Mouse (Mus musculus): ENCODE measurements around the gene Ptch2. TPM values are rescaled to one million over a fixed set of nuclear protein-coding genes. Genes with fewer than 3 reads are reported as not detected.

The Ptch2 gene
- total RNA-seq, 2 experiments from 2014 or later, result 1.5 to 1.8 TPM

DNA sequence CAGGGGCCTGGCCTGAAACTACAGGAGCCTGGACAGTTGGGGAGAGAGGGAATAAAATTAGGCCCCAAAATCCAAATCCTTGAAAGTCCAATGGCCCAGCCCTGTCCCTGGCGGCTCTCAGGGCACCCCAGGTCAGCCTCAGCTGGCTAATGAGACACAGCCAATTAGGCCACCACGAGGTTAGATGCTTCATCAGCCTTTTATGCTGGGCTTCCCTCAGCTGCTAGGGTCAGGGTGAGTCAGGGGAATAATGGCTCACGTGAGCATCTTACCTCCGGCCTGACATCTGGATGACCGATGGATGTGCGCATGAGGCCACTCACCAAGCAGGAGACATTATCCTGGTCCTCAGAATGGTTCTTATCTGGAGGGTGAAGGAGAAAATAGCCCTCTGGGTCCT, 34.9 kb downstream of the Ptch2 start:
- DNase-seq, result no peak

GRCm38 (mm10) chr4:117131198-117131597, 35.3 kb downstream of the Ptch2 start:
- no peak for DNase-seq

DNA sequence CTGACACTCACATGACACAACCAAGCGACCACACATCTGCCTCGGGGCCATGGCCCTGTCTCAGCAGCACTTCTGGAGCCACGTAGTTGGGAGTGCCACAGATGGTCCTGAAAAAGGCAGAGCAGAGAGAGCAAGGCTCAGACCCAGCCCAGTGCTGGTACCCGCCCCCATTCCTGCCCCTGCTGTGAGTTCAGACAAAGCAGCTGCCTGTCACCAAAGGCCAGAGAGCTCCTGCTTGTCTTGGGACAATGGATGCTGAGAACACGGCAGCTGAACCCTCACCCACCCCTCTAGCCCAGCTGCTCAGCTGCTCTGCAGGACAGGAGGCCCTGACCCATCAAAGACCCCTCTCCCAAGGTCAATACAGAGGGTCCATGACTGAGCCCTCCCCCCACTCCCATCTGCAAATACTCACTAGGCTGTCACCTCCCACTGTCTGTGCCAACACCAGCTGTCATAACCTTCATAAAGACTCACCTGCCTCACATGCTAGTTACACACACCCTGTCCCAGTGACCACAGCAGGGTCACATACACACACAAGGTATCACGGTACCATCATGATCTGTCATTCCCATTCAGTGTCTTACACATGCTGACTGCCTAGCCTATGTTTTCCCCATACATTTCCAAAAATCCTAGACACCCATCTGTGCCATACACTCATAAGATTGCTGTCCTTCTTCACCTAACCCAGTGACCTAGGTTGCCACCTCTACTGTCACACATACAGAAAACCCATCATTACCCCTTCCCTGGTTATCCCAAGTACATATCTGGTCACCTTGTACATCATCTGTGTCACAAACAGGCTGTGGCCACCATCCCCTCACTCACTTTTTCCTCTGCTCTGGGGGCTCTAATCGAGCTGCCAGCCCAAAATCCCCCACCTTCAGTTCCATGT, 36.3 kb downstream of the Ptch2 start:
- DNase-seq, result no peak

GRCm38 (mm10) chr4:117132794-117133143, 36.9 kb downstream of the Ptch2 start:
- DNase-seq, result no peak

- no peak for DNase-seq
Observed at GRCm38 (mm10) chr4:117133366-117133796, 37.5 kb downstream of the Ptch2 start.

- peak; percentile 91 for DNase-seq
Observed at GRCm38 (mm10) chr4:117133817-117134600, 38.1 kb downstream of the Ptch2 start, which contains the start of gene Plk3. Plk3 (minus strand) TSS chr4:117133963.

GRCm38 (mm10) chr4:117134601-117134995, 38.7 kb downstream of the Ptch2 start:
- no peak for DNase-seq

- DNase-seq, result no peak
Observed at GRCm38 (mm10) chr4:117136034-117136433, 40.2 kb downstream of the Ptch2 start.

GRCm38 (mm10) chr4:117138295-117139216, 42.7 kb downstream of the Ptch2 start:
- DNase-seq, result no peak

DNA sequence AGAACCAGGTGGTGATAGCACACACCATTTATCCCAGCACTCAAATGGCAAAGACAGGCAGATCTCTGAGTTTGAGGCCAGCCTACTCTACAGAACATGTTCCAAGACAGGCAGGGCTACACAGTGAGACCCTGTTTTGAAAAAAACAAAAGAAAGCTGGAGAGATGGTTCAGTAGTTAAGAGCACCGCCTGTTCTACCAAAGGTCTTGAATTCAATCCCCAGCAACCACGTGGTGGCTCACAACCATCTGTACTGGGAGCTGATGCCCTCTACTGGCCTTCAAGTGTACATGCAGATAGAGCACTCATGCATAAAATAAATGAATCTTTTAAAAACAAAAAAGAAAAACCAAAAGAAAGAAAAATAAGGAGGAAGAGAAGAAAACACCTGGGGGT, 43.3 kb downstream of the Ptch2 start:
- DNase-seq, result no peak

DNA sequence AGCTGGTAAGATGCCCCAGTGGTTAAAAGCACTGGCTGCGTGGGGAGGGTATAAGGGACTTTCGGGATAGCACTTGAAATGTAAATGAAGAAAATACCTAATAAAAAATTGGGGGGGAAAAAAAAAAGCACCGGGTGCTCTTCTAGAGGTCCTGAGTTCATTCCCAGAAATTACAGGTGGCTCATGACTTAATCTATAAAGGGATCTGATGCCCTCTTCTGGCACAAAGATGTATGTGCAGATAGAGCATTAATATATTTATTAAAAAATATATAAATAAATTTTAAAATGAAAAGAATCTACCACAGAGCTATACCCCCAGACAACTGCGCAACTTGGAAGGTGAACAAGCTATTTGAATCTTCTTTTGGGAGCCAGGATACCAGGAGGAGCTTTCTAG, 44.7 kb downstream of the Ptch2 start:
- no peak for DNase-seq

DNA sequence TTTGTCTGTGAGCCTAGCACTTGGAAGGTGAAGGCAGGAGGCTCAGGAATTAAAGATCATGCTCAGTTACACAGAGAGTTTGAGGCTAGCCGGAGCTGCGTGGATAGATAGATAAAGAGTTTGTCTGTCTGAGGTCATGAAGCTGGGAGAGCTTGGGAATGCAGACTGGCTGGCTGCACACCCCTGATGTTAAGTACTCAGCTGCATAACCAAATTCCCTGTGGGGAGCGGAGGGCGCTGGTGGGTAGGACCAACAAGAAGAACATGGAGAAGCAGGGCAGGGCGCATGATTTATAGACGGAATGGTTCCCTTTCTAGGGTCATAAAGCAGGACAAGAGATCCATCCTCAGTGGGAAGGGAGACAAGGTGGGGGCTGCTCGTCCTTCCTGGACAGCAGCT, 47.1 kb downstream of the Ptch2 start:
- no peak for DNase-seq

- DNase-seq, result no peak
Observed at GRCm38 (mm10) chr4:117145248-117145647, 49.4 kb downstream of the Ptch2 start.

DNA sequence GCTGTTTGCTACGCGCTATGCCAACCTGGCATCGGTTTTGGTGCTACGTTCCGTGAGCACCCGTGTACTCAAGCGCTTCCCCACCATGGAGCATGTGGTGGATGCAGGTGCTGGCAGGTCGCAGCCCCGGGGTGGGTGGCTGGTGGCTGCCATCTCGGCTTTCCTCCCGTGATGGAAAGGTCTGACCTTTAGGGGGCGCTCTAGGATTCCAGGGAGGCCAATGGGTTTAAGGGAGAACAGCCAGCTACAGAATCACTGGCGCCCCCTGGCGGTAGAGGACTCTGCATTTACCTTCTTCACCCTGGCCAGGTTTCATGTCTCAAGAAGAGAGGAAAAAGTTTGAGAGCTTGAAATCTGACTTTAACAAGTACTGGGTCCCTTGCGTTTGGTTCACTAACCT, 50.3 kb downstream of the Ptch2 start:
- peak; percentile 71 for DNase-seq

DNA sequence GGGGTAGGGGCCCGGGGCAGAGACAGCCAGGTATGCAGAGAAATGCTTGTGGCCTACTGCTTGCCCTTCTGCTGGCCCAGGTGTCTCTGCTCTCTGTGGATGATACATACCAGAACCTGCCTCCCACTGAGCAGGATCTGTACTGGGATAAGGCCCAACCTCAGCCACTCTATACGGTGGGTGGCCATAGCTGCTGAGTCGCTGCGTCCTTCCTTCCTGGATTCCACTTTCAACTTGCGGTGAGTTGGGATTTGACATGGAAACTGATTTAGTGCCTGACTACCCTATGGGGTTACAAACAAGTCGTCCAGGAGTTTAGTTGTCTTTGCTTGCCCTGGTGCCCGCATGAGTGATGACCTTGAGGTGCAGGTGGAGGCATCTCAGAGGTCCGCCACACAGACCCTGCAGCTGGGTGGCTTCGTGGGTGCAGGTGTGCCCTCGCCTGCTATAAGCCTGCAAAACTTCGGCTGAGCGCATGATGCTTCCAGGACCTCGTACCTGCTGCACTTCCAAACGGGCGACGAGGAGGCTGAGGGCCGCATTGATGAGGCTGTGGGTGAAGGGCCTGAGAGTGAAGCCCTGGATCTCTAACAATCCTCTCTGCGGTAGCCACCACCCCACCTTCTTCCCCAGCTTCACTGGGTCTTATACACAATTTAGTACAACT, 52.3 kb downstream of the Ptch2 start:
- DNase-seq, result no peak

- no peak for DNase-seq
Observed at GRCm38 (mm10) chr4:117148815-117149214, 52.9 kb downstream of the Ptch2 start.

DNA sequence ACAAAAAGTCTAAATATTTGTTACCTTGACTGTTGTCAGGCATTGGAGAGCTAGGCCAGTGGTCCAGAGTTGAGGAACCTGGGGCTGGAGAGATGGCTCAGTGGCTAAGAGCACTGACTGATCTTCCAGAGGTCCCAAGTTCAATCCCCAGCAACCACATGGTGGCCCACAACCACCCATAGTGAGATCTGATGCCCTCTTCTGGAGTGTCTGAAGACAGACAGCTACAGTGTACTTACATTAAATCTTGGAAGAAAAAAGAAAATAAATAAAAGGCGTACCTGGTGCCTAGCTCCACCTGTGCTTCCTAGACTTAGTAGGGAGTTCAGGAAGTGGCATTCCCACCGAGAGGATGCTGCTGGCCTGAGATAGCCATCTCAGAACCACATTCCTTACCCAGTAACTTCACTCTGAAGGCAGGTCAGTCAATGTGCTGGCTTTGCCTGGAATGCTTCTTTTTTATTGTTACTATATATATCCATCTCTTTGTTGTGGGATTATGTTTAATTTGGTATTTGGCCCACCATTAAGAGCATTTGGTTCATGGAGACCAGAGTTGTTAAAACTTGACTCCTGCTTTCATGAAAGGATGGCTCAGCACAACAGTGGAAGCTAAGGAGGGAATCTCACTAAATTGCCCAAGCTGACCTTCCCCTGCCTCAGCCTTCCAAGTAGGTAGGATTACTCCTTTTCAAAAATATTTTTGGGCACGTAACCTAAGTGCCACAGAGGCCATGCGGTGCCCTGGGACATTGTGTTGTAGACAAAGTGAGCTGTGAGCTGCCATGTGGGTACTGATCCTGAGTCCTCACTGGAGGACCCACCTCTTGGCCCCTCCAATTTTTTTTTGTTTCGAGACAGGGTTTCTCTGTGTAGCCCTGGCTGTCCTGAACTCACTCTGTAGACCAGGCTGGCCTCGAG, 53.7 kb downstream of the Ptch2 start:
- DNase-seq, result no peak

GRCm38 (mm10) chr4:117150212-117150733, 54.4 kb downstream of the Ptch2 start:
- DNase-seq, result no peak

DNA sequence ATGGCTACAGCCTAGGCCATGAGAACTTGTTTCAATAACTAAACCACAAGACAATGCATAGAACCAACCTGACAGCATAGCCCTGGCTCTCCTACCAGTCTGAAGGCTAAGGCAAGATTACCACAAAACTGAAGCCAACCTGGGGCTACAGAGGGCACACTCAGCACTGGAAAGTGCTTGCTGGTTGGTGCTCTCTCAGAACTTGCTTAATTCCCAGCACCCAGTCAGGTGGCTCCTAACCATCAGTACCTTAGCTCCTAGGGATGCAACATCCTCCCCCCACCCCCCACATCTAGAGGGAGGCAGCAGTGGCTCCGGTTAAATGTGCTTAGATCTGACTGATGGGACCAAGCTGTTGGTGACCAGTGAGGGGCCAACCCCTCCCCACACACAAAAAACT, 55.5 kb downstream of the Ptch2 start:
- DNase-seq, result no peak

- DNase-seq, result no peak
Observed at GRCm38 (mm10) chr4:117152714-117153113, 56.8 kb downstream of the Ptch2 start.
